Mouse (Mus musculus): ENCODE measurements at regions not wholly inside any gene's neighbourhood (a gene's known extent, or its start where the extent isn't known, plus 50 kb on each side); places are given as distances from the start of the nearest gene placed in this dataset.

- Histone ChIP-seq H3K9me3 (replicated peaks; ENCODE audit: control insufficient read depth, low read length) (no peaks in the 10 kb centered on the region), H3K4me3 (ENCODE audit: low read depth, low read length) (no peak overlapping the region), H3K4me1 (ENCODE audit: control insufficient read depth, insufficient read depth, low read length) (no peaks in the 10 kb centered on the region), H3K4me2 (ENCODE audit: low read depth, low read length) (no peak overlapping the region), H3K27ac (replicated peaks; ENCODE audit: low read depth, low read length) (no peak overlapping the region), H3K36me3 (replicated peaks; ENCODE audit: control insufficient read depth, insufficient read depth, low read depth, low read length) (no peaks in the 10 kb centered on the region), H3K27me3 (ENCODE audit: control insufficient read depth, insufficient read depth, low read length) (no peaks in the 10 kb centered on the region), H3K9ac (replicated peaks; ENCODE audit: low read length) (no peak overlapping the region)
- DNase-seq (ENCODE audit: low spot score) = no peak
- no peak for ATAC-seq (replicated peaks; ENCODE audit: insufficient number of reproducible peaks, low FRiP score, low TSS enrichment, low read depth)
- WGBS = 83% methylated on average over 4 of the region's 4 CpGs
Observed at GRCm38 (mm10) chr12:78094471-78094870, 99.6 kb upstream of the Gm6657 start.

GRCm38 (mm10) chr12:78095352-78095751 is 98.7 kb upstream of the Gm6657 start:
- H3K27ac ChIP-seq (replicated peaks; ENCODE audit: low read depth, low read length) = no peak overlapping the region
- no peak overlapping the region for H3K9ac ChIP-seq (replicated peaks; ENCODE audit: low read length)
- no peak overlapping the region for H3K4me3 ChIP-seq (ENCODE audit: low read depth, low read length)
- no peaks in the 10 kb centered on the region for H3K36me3 ChIP-seq (replicated peaks; ENCODE audit: control insufficient read depth, insufficient read depth, low read depth, low read length)
- no peaks in the 10 kb centered on the region for H3K4me1 ChIP-seq (ENCODE audit: control insufficient read depth, insufficient read depth, low read length)
- 78% methylated on average over 2 of the region's 2 CpGs for WGBS
- H3K9me3 ChIP-seq (replicated peaks; ENCODE audit: control insufficient read depth, low read length) = no peaks in the 10 kb centered on the region
- ATAC-seq (replicated peaks; ENCODE audit: insufficient number of reproducible peaks, low FRiP score, low TSS enrichment, low read depth) (no peak), DNase-seq (ENCODE audit: low spot score) (no peak)
- H3K4me2 ChIP-seq (ENCODE audit: low read depth, low read length) = no peak overlapping the region
- no peaks in the 10 kb centered on the region for H3K27me3 ChIP-seq (ENCODE audit: control insufficient read depth, insufficient read depth, low read length)

- 83% methylated on average over 2 of the region's 2 CpGs for WGBS
- H3K27ac ChIP-seq (replicated peaks; ENCODE audit: low read depth, low read length) = no peak overlapping the region
- ATAC-seq (replicated peaks; ENCODE audit: insufficient number of reproducible peaks, low FRiP score, low TSS enrichment, low read depth) (no peak), DNase-seq (ENCODE audit: low spot score) (no peak)
- H3K36me3 ChIP-seq (replicated peaks; ENCODE audit: control insufficient read depth, insufficient read depth, low read depth, low read length) = no peaks in the 10 kb centered on the region
- H3K4me1 ChIP-seq (ENCODE audit: control insufficient read depth, insufficient read depth, low read length) = no peaks in the 10 kb centered on the region
- H3K27me3 ChIP-seq (ENCODE audit: control insufficient read depth, insufficient read depth, low read length) = no peaks in the 10 kb centered on the region
- H3K9ac ChIP-seq (replicated peaks; ENCODE audit: low read length) = no peak overlapping the region
- no peak overlapping the region for H3K4me2 ChIP-seq (ENCODE audit: low read depth, low read length)
- no peak overlapping the region for H3K4me3 ChIP-seq (ENCODE audit: low read depth, low read length)
- no peaks in the 10 kb centered on the region for H3K9me3 ChIP-seq (replicated peaks; ENCODE audit: control insufficient read depth, low read length)
Observed at GRCm38 (mm10) chr12:78095916-78096315, 98.1 kb upstream of the Gm6657 start.

- H3K9ac ChIP-seq (replicated peaks; ENCODE audit: low read length) = no peak overlapping the region
Observed at GRCm38 (mm10) chr12:78097119-78097518, 96.9 kb upstream of the Gm6657 start.

GRCm38 (mm10) chr12:78097692-78098091 is 96.3 kb upstream of the Gm6657 start:
- Histone ChIP-seq H3K9ac (replicated peaks; ENCODE audit: low read length) (no peak overlapping the region), H3K4me2 (ENCODE audit: low read depth, low read length) (no peak overlapping the region), H3K36me3 (replicated peaks; ENCODE audit: control insufficient read depth, insufficient read depth, low read depth, low read length) (no peaks in the 10 kb centered on the region), H3K27ac (replicated peaks; ENCODE audit: low read depth, low read length) (no peak overlapping the region), H3K27me3 (ENCODE audit: control insufficient read depth, insufficient read depth, low read length) (no peaks in the 10 kb centered on the region), H3K4me3 (ENCODE audit: low read depth, low read length) (no peak overlapping the region), H3K4me1 (ENCODE audit: control insufficient read depth, insufficient read depth, low read length) (no peaks in the 10 kb centered on the region), H3K9me3 (replicated peaks; ENCODE audit: control insufficient read depth, low read length) (no peaks in the 10 kb centered on the region)
- ATAC-seq (replicated peaks; ENCODE audit: insufficient number of reproducible peaks, low FRiP score, low TSS enrichment, low read depth) (no peak), DNase-seq (ENCODE audit: low spot score) (no peak)
- WGBS = 70% methylated on average over 2 of the region's 2 CpGs

More at GRCm38 (mm10) chr12:78097119-78097518, 96.9 kb upstream of the Gm6657 start:
- Histone ChIP-seq H3K4me2 (ENCODE audit: low read depth, low read length) (no peak overlapping the region), H3K27ac (replicated peaks; ENCODE audit: low read depth, low read length) (no peak overlapping the region), H3K27me3 (ENCODE audit: control insufficient read depth, insufficient read depth, low read length) (no peaks in the 10 kb centered on the region), H3K4me3 (ENCODE audit: low read depth, low read length) (no peak overlapping the region), H3K36me3 (replicated peaks; ENCODE audit: control insufficient read depth, insufficient read depth, low read depth, low read length) (no peaks in the 10 kb centered on the region), H3K9me3 (replicated peaks; ENCODE audit: control insufficient read depth, low read length) (no peaks in the 10 kb centered on the region), H3K4me1 (ENCODE audit: control insufficient read depth, insufficient read depth, low read length) (no peaks in the 10 kb centered on the region)
- 71% methylated on average over 1 of the region's 1 CpGs for WGBS
- ATAC-seq (replicated peaks; ENCODE audit: insufficient number of reproducible peaks, low FRiP score, low TSS enrichment, low read depth) (no peak), DNase-seq (ENCODE audit: low spot score) (no peak)

GRCm38 (mm10) chr12:78098765-78099194 is 95.3 kb upstream of the Gm6657 start:
- DNase-seq (ENCODE audit: low spot score) = no peak
- Histone ChIP-seq H3K27me3 (ENCODE audit: control insufficient read depth, insufficient read depth, low read length) (no peaks in the 10 kb centered on the region), H3K4me3 (ENCODE audit: low read depth, low read length) (no peak overlapping the region), H3K9me3 (replicated peaks; ENCODE audit: control insufficient read depth, low read length) (no peaks in the 10 kb centered on the region), H3K36me3 (replicated peaks; ENCODE audit: control insufficient read depth, insufficient read depth, low read depth, low read length) (no peaks in the 10 kb centered on the region), H3K4me2 (ENCODE audit: low read depth, low read length) (no peak overlapping the region), H3K9ac (replicated peaks; ENCODE audit: low read length) (no peak overlapping the region), H3K4me1 (ENCODE audit: control insufficient read depth, insufficient read depth, low read length) (no peaks in the 10 kb centered on the region), H3K27ac (replicated peaks; ENCODE audit: low read depth, low read length) (no peak overlapping the region)
- no peak for ATAC-seq (replicated peaks; ENCODE audit: insufficient number of reproducible peaks, low FRiP score, low TSS enrichment, low read depth)
- 76% methylated on average over 9 of the region's 9 CpGs for WGBS

- WGBS = 69% methylated on average over 4 of the region's 4 CpGs
- Histone ChIP-seq H3K9ac (replicated peaks; ENCODE audit: low read length) (no peak overlapping the region), H3K4me2 (ENCODE audit: low read depth, low read length) (no peak overlapping the region), H3K4me1 (ENCODE audit: control insufficient read depth, insufficient read depth, low read length) (no peaks in the 10 kb centered on the region), H3K27ac (replicated peaks; ENCODE audit: low read depth, low read length) (no peak overlapping the region), H3K9me3 (replicated peaks; ENCODE audit: control insufficient read depth, low read length) (no peaks in the 10 kb centered on the region), H3K27me3 (ENCODE audit: control insufficient read depth, insufficient read depth, low read length) (no peaks in the 10 kb centered on the region), H3K4me3 (ENCODE audit: low read depth, low read length) (no peak overlapping the region), H3K36me3 (replicated peaks; ENCODE audit: control insufficient read depth, insufficient read depth, low read depth, low read length) (no peaks in the 10 kb centered on the region)
- DNase-seq (ENCODE audit: low spot score) (no peak), ATAC-seq (replicated peaks; ENCODE audit: insufficient number of reproducible peaks, low FRiP score, low TSS enrichment, low read depth) (no peak)
Observed at GRCm38 (mm10) chr12:78099761-78100160, 94.3 kb upstream of the Gm6657 start.

GRCm38 (mm10) chr12:78100756-78101155 is 93.3 kb upstream of the Gm6657 start:
- Histone ChIP-seq H3K9me3 (replicated peaks; ENCODE audit: control insufficient read depth, low read length) (no peaks in the 10 kb centered on the region), H3K27ac (replicated peaks; ENCODE audit: low read depth, low read length) (no peak overlapping the region), H3K9ac (replicated peaks; ENCODE audit: low read length) (no peak overlapping the region), H3K4me2 (ENCODE audit: low read depth, low read length) (no peak overlapping the region), H3K36me3 (replicated peaks; ENCODE audit: control insufficient read depth, insufficient read depth, low read depth, low read length) (no peaks in the 10 kb centered on the region), H3K27me3 (ENCODE audit: control insufficient read depth, insufficient read depth, low read length) (no peaks in the 10 kb centered on the region), H3K4me3 (ENCODE audit: low read depth, low read length) (no peak overlapping the region), H3K4me1 (ENCODE audit: control insufficient read depth, insufficient read depth, low read length) (no peaks in the 10 kb centered on the region)
- ATAC-seq (replicated peaks; ENCODE audit: insufficient number of reproducible peaks, low FRiP score, low TSS enrichment, low read depth) = no peak
- DNase-seq (ENCODE audit: low spot score) = no peak
- WGBS = 92% methylated on average over 3 of the region's 3 CpGs
